Mouse (Mus musculus) regulatory T cell (primary cell): ENCODE measurements around the gene Myoz1.
"Not testable (repeated sequence)": the region's sequence is repeated elsewhere in the genome, so short reads cannot be mapped to it uniquely, and the experiment has no call there.

Source experiments
- in situ Hi-C: fragments of 300-600 bp; cut with MboI, MseI; formaldehyde crosslinking; loops from one replicate; pipeline ENCODE4 v1.15.1; 2025; ENCODE audit warnings: high pct_unique_total_duplicates

Gene Myoz1

GRCm38 (mm10) chr14:20640644-20641437, 15.5 kb downstream of the Myoz1 start, which contains the start of gene Usp54:
Gene Usp54 (minus strand): TSS chr14:20641063.
- in situ Hi-C loops = no loop called here

GRCm38 (mm10) chr14:20639918-20640619, 16.3 kb downstream of the Myoz1 start:
- in situ Hi-C loops = no loop called here

- in situ Hi-C loops = no loop called here
Observed at GRCm38 (mm10) chr14:20638702-20639101, 17.6 kb downstream of the Myoz1 start.

- in situ Hi-C loops = no loop called here
Observed at GRCm38 (mm10) chr14:20637818-20638574, 18.3 kb downstream of the Myoz1 start.

- in situ Hi-C loops = not testable (repeated sequence)
Observed at GRCm38 (mm10) chr14:20636968-20637367, 19.4 kb downstream of the Myoz1 start.

GRCm38 (mm10) chr14:20635546-20635945, 20.8 kb downstream of the Myoz1 start:
- in situ Hi-C loops = no loop called here

- in situ Hi-C loops = no loop called here
Observed at GRCm38 (mm10) chr14:20631253-20631652, 25.1 kb downstream of the Myoz1 start.

- in situ Hi-C loops = no loop called here
Observed at GRCm38 (mm10) chr14:20626971-20627370, 29.4 kb downstream of the Myoz1 start.

GRCm38 (mm10) chr14:20626447-20626846, 29.9 kb downstream of the Myoz1 start:
- in situ Hi-C loops = no loop called here

GRCm38 (mm10) chr14:20622907-20623306, 33.4 kb downstream of the Myoz1 start:
- in situ Hi-C loops = no loop called here

- in situ Hi-C loops = no loop called here
Observed at GRCm38 (mm10) chr14:20622412-20622811, 33.9 kb downstream of the Myoz1 start.

- in situ Hi-C loops = no loop called here
Observed at GRCm38 (mm10) chr14:20621903-20622302, 34.4 kb downstream of the Myoz1 start.

GRCm38 (mm10) chr14:20619131-20619530, 37.2 kb downstream of the Myoz1 start:
- in situ Hi-C loops = no loop called here

- in situ Hi-C loops = no loop called here
Observed at GRCm38 (mm10) chr14:20618211-20618610, 38.1 kb downstream of the Myoz1 start.

GRCm38 (mm10) chr14:20616421-20616820, 39.9 kb downstream of the Myoz1 start:
- in situ Hi-C loops = no loop called here

- in situ Hi-C loops = no loop called here
Observed at GRCm38 (mm10) chr14:20615075-20615474, 41.3 kb downstream of the Myoz1 start.

- in situ Hi-C loops = loop anchor here (5.0 kb wide), 1 partner anchor 39 kb away; no protein-coding TSS in a partner anchor
Observed at GRCm38 (mm10) chr14:20612820-20613219, 43.5 kb downstream of the Myoz1 start.

GRCm38 (mm10) chr14:20610146-20610545, 46.2 kb downstream of the Myoz1 start:
- in situ Hi-C loops = loop anchor here (5.0 kb wide), 1 partner anchor 42 kb away; no protein-coding TSS in a partner anchor

- in situ Hi-C loops = no loop called here
Observed at GRCm38 (mm10) chr14:20609519-20609918, 46.8 kb downstream of the Myoz1 start.

- in situ Hi-C loops = no loop called here
Observed at GRCm38 (mm10) chr14:20607396-20608126, 48.8 kb downstream of the Myoz1 start.

- in situ Hi-C loops = no loop called here
Observed at GRCm38 (mm10) chr14:20601287-20601686, 55.1 kb downstream of the Myoz1 start.
